Mouse (Mus musculus) heart, adult 2 months (tissue): ENCODE results near the gene Ppp1r1c. TPM values are rescaled to one million over a fixed set of nuclear protein-coding genes. Genes with fewer than 3 reads are reported as not detected.
"Not testable (repeated sequence)": the region's sequence is repeated elsewhere in the genome, so short reads cannot be mapped to it uniquely, and the experiment has no call there.

Experiments
- DNase-seq, 2 experiments: peaks; one replicate each; pipeline ENCODE4 v3.0.0; 2021
- H3K27ac ChIP-seq: fragments of 200-600 bp; 2 replicates; pipeline ENCODE4 v1.8.1; 2022
- H3K27me3 ChIP-seq: fragments of 200-500 bp; 2 replicates; pipeline ENCODE4 v1.6.1; 2012; ENCODE audit warnings: mild to moderate bottlenecking, low read length, inconsistent platforms, mixed read lengths; ENCODE audit not compliant: control insufficient read depth, insufficient read depth
- H3K36me3 ChIP-seq: fragments of 200-500 bp; 2 replicates; pipeline ENCODE4 v1.6.1; 2012; ENCODE audit warnings: low read length, inconsistent platforms; ENCODE audit not compliant: control insufficient read depth, insufficient read depth
- H3K4me1 ChIP-seq: fragments of 200-500 bp; 2 replicates; pipeline ENCODE4 v1.6.1; 2011; ENCODE audit warnings: low read length; ENCODE audit not compliant: control insufficient read depth, insufficient read depth
- H3K4me3 ChIP-seq: fragments of 200-600 bp; 2 replicates; pipeline ENCODE4 v1.8.1; 2022
- H3K79me2 ChIP-seq: fragments of 200-500 bp; replicated peaks from 2 replicates; pipeline ENCODE4 v1.6.1; 2012; ENCODE audit warnings: mild to moderate bottlenecking, inconsistent platforms, low read length, moderate library complexity, mixed read lengths; ENCODE audit not compliant: control insufficient read depth, insufficient read depth
- H3K9ac ChIP-seq: fragments of 200-500 bp; 2 replicates; pipeline ENCODE4 v1.6.1; 2012; ENCODE audit warnings: low read depth, mild to moderate bottlenecking, control low read depth, inconsistent platforms, low read length, mixed read lengths
- CTCF ChIP-seq: fragments of 200-600 bp; IDR thresholded peaks from 2 replicates; pipeline ENCODE4 v1.8.1; 2022; ENCODE audit warnings: antibody characterized with exemption, mild to moderate bottlenecking, moderate library complexity
- EP300 ChIP-seq: fragments of 200-500 bp; IDR thresholded peaks from 2 replicates; pipeline ENCODE4 v1.6.1; 2011; ENCODE audit warnings: low read depth, low read length, control low read depth; ENCODE audit not compliant: insufficient read depth
- POLR2A ChIP-seq: fragments of 200-500 bp; IDR thresholded peaks from 2 replicates; pipeline ENCODE4 v1.6.1; 2011; ENCODE audit warnings: mild to moderate bottlenecking, low read depth, low read length, control low read depth; ENCODE audit not compliant: insufficient read depth
- WGBS: fragments of 180-500 bp; shearing (Covaris S2); methylation state at CpG from one replicate; pipeline ENCODE4 v1.1.7; 2018; 5-methylcytosine and 5-hydroxymethylcytosine counted together
- intact Hi-C: fragments of 180-260 bp; cut with DNase I; formaldehyde crosslinking; loops from one replicate; pipeline ENCODE4 v1.15.1; 2025
- polyA plus RNA-seq: library from polyadenylated mRNA; depleted of rRNA; stranded (reverse); fragments of >200 nt; gene quantifications from 2 replicates; pipeline ENCODE4 v1.2.3, GENCODE M21; 2012; rRNA removed
- total RNA-seq, 2 experiments: library from RNA; stranded (reverse); gene quantifications; 2 replicates each; pipeline ENCODE4 v1.2.3; 2021

The Ppp1r1c gene
- total and polyA plus RNA-seq, 3 experiments: 0.82 TPM; not detected in 2

DNA sequence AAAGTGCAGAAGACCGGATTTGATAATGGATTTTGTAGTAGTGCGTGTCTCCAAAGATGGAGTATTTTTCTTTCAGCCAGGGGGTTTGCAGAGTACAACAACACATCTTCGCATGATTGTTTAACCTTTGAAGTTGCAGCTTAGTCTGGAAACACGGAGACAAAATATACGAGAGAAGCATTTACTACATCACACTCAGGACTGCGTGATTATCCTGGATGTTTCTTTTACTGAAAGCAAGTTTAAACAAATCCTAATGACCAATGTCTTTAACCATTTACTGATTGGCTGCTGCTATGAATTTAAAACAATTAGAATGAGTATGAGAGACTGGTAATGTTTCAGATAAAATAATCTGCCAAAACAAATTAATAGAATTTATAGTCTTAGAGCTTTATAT, 131.5 kb downstream of the Ppp1r1c start:
- no peak for DNase-seq
- H3K4me3 ChIP-seq: no peak overlapping the region
- H3K27ac ChIP-seq: no peak overlapping the region
- H3K9ac ChIP-seq: no peak overlapping the region
- H3K79me2 ChIP-seq: no peaks in the 10 kb centered on the region
- H3K27me3 ChIP-seq: no peaks in the 10 kb centered on the region
- intact Hi-C loops: no loop called here
- 83% methylated on average over 6 of the region's 6 CpGs for WGBS
- no peaks in the 10 kb centered on the region for H3K4me1 ChIP-seq
- TF ChIP-seq CTCF: no peak
- TF ChIP-seq EP300: no peak
- TF ChIP-seq POLR2A: no peak
- H3K36me3 ChIP-seq: no peaks in the 10 kb centered on the region

DNA sequence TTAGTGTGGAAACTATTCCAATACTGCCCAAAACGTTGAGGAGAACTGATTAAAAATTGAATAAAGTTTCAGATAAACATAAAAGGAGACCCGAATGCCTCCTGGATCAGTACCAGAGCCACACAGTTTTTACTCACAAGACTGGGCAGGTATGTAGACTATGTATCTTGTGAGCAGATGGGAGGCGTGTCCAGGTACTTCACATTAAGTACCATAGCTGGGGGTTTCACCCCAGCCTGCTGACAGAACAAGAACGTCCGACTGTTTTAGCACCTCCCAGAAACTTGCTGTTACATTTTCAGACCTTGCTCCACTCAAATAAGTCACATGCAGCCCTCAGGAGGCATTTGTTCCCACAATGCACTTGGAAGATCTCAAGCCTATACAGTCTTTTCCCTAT, 131.9 kb downstream of the Ppp1r1c start:
- Histone ChIP-seq H3K36me3 (no peaks in the 10 kb centered on the region), H3K79me2 (no peaks in the 10 kb centered on the region), H3K9ac (no peak overlapping the region), H3K27me3 (no peaks in the 10 kb centered on the region), H3K27ac (no peak overlapping the region), H3K4me3 (no peak overlapping the region), H3K4me1 (no peaks in the 10 kb centered on the region)
- intact Hi-C loops: no loop called here
- DNase-seq: no peak
- 60% methylated on average over 5 of the region's 5 CpGs for WGBS
- no peak for TF ChIP-seq CTCF

DNA sequence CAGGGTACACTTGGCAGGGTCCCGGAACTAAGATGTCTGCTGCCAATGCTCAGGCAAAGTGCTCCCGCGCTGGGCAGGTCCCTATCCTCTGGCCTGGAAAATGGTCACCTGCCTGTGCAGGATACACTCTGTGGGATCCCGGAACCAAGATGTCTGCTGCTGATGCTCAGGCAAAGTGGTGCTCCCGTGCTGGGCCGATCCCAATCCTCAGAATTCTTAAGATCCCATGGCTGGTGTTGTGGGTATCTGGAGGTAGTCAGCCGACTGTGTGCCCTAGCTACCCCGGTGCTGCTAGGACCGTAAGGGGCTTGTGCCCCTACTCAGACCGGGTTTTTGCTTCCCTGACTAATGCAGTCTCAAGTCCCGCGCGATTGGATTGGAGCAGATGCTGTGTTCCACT, 139.8 kb downstream of the Ppp1r1c start:
- 83% methylated on average over 13 of the region's 13 CpGs for WGBS
- H3K27ac ChIP-seq, intact Hi-C loops, DNase-seq, H3K79me2 ChIP-seq, H3K27me3 ChIP-seq, H3K4me1 ChIP-seq, H3K9ac ChIP-seq, H3K36me3 ChIP-seq, H3K4me3 ChIP-seq: not testable (repeated sequence)

DNA sequence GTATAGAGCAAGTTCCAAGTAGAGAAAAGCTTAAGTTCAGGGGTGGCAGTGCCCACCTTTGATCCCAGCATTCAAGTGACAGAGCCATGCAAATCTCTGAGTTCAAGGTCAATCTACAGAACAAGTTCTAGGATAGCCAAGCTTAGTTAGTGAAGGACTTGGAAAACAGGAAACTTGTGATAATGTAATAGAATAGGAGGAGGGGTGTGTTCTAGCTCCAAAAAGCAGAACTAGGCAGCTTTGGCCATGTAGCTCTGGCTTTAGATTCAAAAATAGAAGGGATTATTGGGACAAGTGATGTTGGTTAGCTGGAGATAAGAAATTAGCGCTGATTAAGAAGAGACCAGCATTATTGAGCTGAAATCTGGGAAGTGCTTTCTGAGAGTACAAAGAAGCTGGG, 149.3 kb downstream of the Ppp1r1c start:
- Histone ChIP-seq H3K9ac (no peak overlapping the region), H3K79me2 (no peaks in the 10 kb centered on the region), H3K27me3 (no peaks in the 10 kb centered on the region), H3K4me1 (no peaks in the 10 kb centered on the region), H3K27ac (no peak overlapping the region), H3K4me3 (no peak overlapping the region), H3K36me3 (no peaks in the 10 kb centered on the region)
- intact Hi-C loops: no loop called here
- 73% methylated on average over 1 of the region's 1 CpGs for WGBS
- TF ChIP-seq EP300 (no peak), POLR2A (no peak), CTCF (no peak)
- no peak for DNase-seq

DNA sequence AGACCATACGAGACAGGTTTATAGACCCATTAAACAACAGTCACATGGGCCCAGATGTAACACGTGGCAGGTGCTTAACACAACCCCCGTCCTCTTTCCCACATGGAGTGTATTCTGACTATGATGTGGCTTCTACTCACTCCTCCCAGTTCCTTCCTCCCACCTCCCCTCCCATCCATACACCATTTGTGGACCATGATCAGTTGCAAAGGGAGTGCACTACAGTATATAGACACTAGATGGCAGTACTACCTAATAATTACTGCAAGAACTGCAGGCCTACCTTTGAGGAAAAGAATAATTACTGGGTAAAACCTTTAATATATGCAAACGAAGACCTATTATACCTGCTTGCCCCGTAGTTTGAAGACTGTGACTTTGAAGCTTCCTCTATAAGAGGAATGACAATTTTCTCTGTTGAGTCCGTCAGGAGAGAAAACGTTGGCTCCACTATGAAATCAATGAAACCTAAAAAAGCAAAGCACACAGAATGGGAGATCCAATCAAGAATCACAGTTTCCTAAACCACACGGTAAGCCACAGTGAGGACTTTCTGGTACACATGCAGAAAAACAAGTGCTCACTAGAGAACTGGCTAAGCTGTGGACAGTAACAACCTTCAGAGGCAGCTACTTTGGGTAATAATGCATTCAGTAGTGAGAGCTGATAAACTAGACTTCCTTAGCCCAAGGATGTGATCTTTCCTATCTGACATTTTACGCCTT, 157.9 kb downstream of the Ppp1r1c start:
- no peaks in the 10 kb centered on the region for H3K79me2 ChIP-seq
- H3K4me1 ChIP-seq: no peaks in the 10 kb centered on the region; the same call in 1 of the 2 replicates
- peak in 1 of 2 experiments; percentile 17 for DNase-seq
- H3K4me3 ChIP-seq: no peak overlapping the region
- WGBS: 40% methylated on average over 9 of the region's 9 CpGs
- no peak overlapping the region for H3K9ac ChIP-seq
- H3K27ac ChIP-seq: no peak overlapping the region
- H3K36me3 ChIP-seq: no peaks in the 10 kb centered on the region
- no peak for TF ChIP-seq POLR2A
- TF ChIP-seq EP300: no peak
- peak; percentile 91 for TF ChIP-seq CTCF
- H3K27me3 ChIP-seq: no peaks in the 10 kb centered on the region; the same call in 1 of the 2 replicates
- intact Hi-C loops: loop anchor here (1.0 to 10.0 kb wide), 2 partner anchors 169 to 402 kb away; no protein-coding TSS in a partner anchor

Other genes starting within 250 kb of the Ppp1r1c start
- 10 to 100 TPM; 19.3 to 24.0 TPM for gene Itprid2, start 72.4 kb upstream of the Ppp1r1c start, total RNA-seq
- gene Itprid2, start 72.4 kb upstream of the Ppp1r1c start, polyA plus RNA-seq: 6.5 and 9.6 TPM in 2 replicates